Mouse (Mus musculus): ENCODE measurements around the gene Obox5. TPM values are rescaled to one million over a fixed set of nuclear protein-coding genes. Genes with fewer than 3 reads are reported as not detected.
"Not testable (repeated sequence)": the region's sequence is repeated elsewhere in the genome, so short reads cannot be mapped to it uniquely, and the experiment has no call there.

Gene Obox5
- not detected for total RNA-seq (2021)
- long read RNA-seq, experiment 1, result 0 reads
- long read RNA-seq, experiment 2, result 0 reads

- not testable (repeated sequence) for DNase-seq (ENCODE audit: low spot score in 2 of 2)
Observed at GRCm38 (mm10) chr7:15749831-15750230, at the start of gene Obox5. Gene Obox5 (plus strand): TSS chr7:15750131.

GRCm38 (mm10) chr7:15749296-15749695, 635 bp upstream of the Obox5 start:
- DNase-seq (ENCODE audit: low spot score in 2 of 2), result not testable (repeated sequence)

Other genes starting within 250 kb of the Obox5 start
- gene Obox3, start 110.2 kb upstream of the Obox5 start, total RNA-seq (2021), result not detected
- not detected for gene Obox6, start 89.5 kb downstream of the Obox5 start, total RNA-seq (2021)
- not detected for gene Crx, start 129.8 kb downstream of the Obox5 start, total RNA-seq (2021)
- under 1 TPM; 0.54 to 0.81 TPM for gene Crxos, start 132.5 kb downstream of the Obox5 start, total RNA-seq (2021)
- gene Selenow, start 172.3 kb downstream of the Obox5 start, total RNA-seq (2021), result 100 to 1,000 TPM; 186 to 204 TPM
- 100 to 1,000 TPM; 238 to 243 TPM for gene Nop53, start 195.9 kb downstream of the Obox5 start, total RNA-seq (2021)
- gene Ehd2, start 217.4 kb downstream of the Obox5 start, total RNA-seq (2021), result 10 to 100 TPM; 71.9 to 77.5 TPM

All from adrenal gland, postnatal 4 days (tissue).